Comparison of ENCODE assay signal across 8 mouse cellular contexts in the genomic region with DNA sequence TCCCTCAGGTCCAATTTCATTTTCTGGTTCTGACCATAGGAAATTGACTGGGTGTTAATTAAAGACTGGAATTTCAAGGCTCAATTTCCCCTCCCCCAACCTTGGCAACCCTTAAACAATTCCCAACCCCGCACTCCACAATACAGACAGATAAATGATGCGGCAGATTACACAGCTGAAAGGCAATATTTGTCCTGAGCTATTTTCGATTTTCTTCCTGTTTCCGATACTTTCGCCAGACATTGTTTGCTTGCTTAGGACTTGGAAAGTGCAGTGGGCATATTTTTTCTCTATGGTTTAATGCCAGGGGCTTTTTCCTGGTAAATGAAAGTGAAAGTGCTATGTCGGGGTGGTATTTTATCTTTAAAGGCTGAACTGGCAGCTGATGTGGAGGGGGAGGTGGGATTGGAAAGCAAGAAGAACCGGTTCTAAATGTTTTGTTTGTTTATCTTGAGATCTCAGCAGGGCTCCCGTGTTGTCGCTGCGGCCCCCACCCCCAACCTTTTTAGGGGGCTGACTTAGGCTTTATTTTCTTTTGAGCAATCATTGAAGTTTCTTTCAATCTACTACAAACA. TPM values are rescaled to one million over a fixed set of nuclear protein-coding genes. Genes with fewer than 3 reads are reported as not detected.
DNase-seq lines count a peak whose midpoint lies in the region; ATAC-seq and TF ChIP-seq lines count a peak whose summit lies in the region.

No protein-coding gene starts in this region.

- no peak for ATAC-seq in heart, embryonic 11.5 days (replicated peaks; ENCODE audit: insufficient number of reproducible peaks, low FRiP score, low TSS enrichment)
- ATAC-seq in kidney, embryonic 14.5 days (ENCODE audit: low FRiP score, low TSS enrichment), result no peak
- ATAC-seq in liver, embryonic 16.5 days (ENCODE audit: low read depth), result no peak
- ATAC-seq in neural tube, embryonic 13.5 days (ENCODE audit: low read depth), result no peak

- peaks cover 0 to 6% of the 10 kb centered on the region in 2 experiments; a peak in 2 of 4 replicates for H3K36me3 ChIP-seq in MEL (ENCODE audit: control insufficient read depth in 1 of 2, insufficient read depth in 2 of 2, low read length in 2 of 2)
- no peaks in the 10 kb centered on the region for H3K36me3 ChIP-seq in heart, embryonic 11.5 days (ENCODE audit: control insufficient read depth, insufficient read depth, low read length)
- no peaks in the 10 kb centered on the region for H3K36me3 ChIP-seq in kidney, embryonic 14.5 days (ENCODE audit: control insufficient read depth, insufficient read depth, low read length)
- H3K36me3 ChIP-seq in liver, embryonic 16.5 days (ENCODE audit: control insufficient read depth, insufficient read depth), result no peaks in the 10 kb centered on the region
- H3K36me3 ChIP-seq in neural tube, embryonic 13.5 days, result no peaks in the 10 kb centered on the region

- no peak for TF ChIP-seq POLR2A in MEL (IDR thresholded peaks at IDR 0.05; ENCODE audit: control insufficient read depth in 1 of 2, insufficient read depth in 1 of 2, low read depth in 1 of 2, low read length in 2 of 2, poor library complexity in 1 of 2)

- peak overlapping the region; percentile 82 to 94 for H3K4me3 ChIP-seq in MEL (ENCODE audit: control insufficient read depth in 1 of 2, insufficient read depth in 1 of 2, low read depth in 2 of 2, low read length in 2 of 2)
- H3K4me3 ChIP-seq in heart, embryonic 11.5 days (ENCODE audit: low read depth, low read length), result peak overlapping the region; percentile 67
- H3K4me3 ChIP-seq in kidney, embryonic 14.5 days (ENCODE audit: low read length), result peak overlapping the region; percentile 47
- peak overlapping the region; percentile 69 for H3K4me3 ChIP-seq in liver, embryonic 16.5 days (ENCODE audit: low read depth, low read length)
- peak overlapping the region; percentile 44 for H3K4me3 ChIP-seq in neural tube, embryonic 13.5 days

- H3K9me3 ChIP-seq in MEL (replicated peaks; ENCODE audit: insufficient read depth, low read length), result no peaks in the 10 kb centered on the region
- H3K9me3 ChIP-seq in heart, embryonic 11.5 days (replicated peaks; ENCODE audit: control insufficient read depth, low read length), result no peaks in the 10 kb centered on the region
- H3K9me3 ChIP-seq in kidney, embryonic 14.5 days (ENCODE audit: control insufficient read depth, low read length), result no peaks in the 10 kb centered on the region
- H3K9me3 ChIP-seq in liver, embryonic 16.5 days (replicated peaks; ENCODE audit: control insufficient read depth, low read length), result no peaks in the 10 kb centered on the region
- no peaks in the 10 kb centered on the region for H3K9me3 ChIP-seq in neural tube, embryonic 13.5 days

- H3K9ac ChIP-seq in MEL (ENCODE audit: control insufficient read depth, low read depth, low read length, poor library complexity, severe bottlenecking), result peak overlapping the region; percentile 68
- H3K9ac ChIP-seq in heart, embryonic 11.5 days (ENCODE audit: low read depth, low read length), result peak overlapping the region; percentile 71
- peak overlapping the region; percentile 25 for H3K9ac ChIP-seq in kidney, embryonic 14.5 days (ENCODE audit: low read depth, low read length)
- H3K9ac ChIP-seq in liver, embryonic 16.5 days (ENCODE audit: low read depth, low read length), result peak overlapping the region; percentile 53
- H3K9ac ChIP-seq in neural tube, embryonic 13.5 days, result peak overlapping the region; percentile 61

- DNase-seq in 3T3-L1 (ENCODE audit: low read depth, low spot score), result peak; percentile 68
- peak; percentile 51 for DNase-seq in MEL (ENCODE audit: low read depth, low spot score)
- DNase-seq in embryo, embryonic 11 days, result peak; percentile 34
- no peak for DNase-seq in spleen, adult 12 weeks (ENCODE audit: low spot score)

- H3K4me1 ChIP-seq in MEL (ENCODE audit: control insufficient read depth in 1 of 2, insufficient read depth in 2 of 2, low read length in 2 of 2), result no peaks in the 10 kb centered on the region; a peak in 1 of 4 replicates
- H3K4me1 ChIP-seq in heart, embryonic 11.5 days (ENCODE audit: control insufficient read depth, insufficient read depth, low read length), result peaks cover 2% of the 10 kb centered on the region; the same call in 1 of the 2 replicates
- H3K4me1 ChIP-seq in kidney, embryonic 14.5 days (ENCODE audit: control insufficient read depth, insufficient read depth, low read length), result peaks cover 10% of the 10 kb centered on the region; the same call in 1 of the 2 replicates
- peaks cover 8% of the 10 kb centered on the region for H3K4me1 ChIP-seq in liver, embryonic 16.5 days (ENCODE audit: control insufficient read depth, low read depth, low read length)
- H3K4me1 ChIP-seq in neural tube, embryonic 13.5 days (replicated peaks), result peaks cover 25% of the 10 kb centered on the region

- TF ChIP-seq CTCF in MEL (IDR thresholded peaks at IDR 0.05 in 2 of 3, conservative IDR thresholded peaks at IDR 0.05 in 1 of 3; ENCODE audit: control insufficient read depth in 1 of 3, insufficient read depth in 1 of 3, low read depth in 2 of 3, low read length in 3 of 3, poor library complexity in 1 of 3, severe bottlenecking in 1 of 3), result no peak

- TF ChIP-seq RAD21 in MEL (IDR thresholded peaks at IDR 0.05; ENCODE audit: low read depth, low read length), result no peak

- TF ChIP-seq EP300 in MEL (IDR thresholded peaks at IDR 0.05; ENCODE audit: low read depth in 1 of 2, low read length in 2 of 2), result no peak

- H3K27ac ChIP-seq in MEL (ENCODE audit: control insufficient read depth, low read depth, low read length), result peak overlapping the region; percentile 57
- peak overlapping the region; percentile 93 for H3K27ac ChIP-seq in heart, embryonic 11.5 days (ENCODE audit: low read depth, low read length)
- peak overlapping the region; percentile 60; the same call in 1 of the 2 replicates for H3K27ac ChIP-seq in kidney, embryonic 14.5 days (ENCODE audit: low read depth, low read length)
- peak overlapping the region; percentile 47 for H3K27ac ChIP-seq in liver, embryonic 16.5 days (ENCODE audit: low read length)
- H3K27ac ChIP-seq in neural tube, embryonic 13.5 days (replicated peaks), result peak overlapping the region; percentile 65

- H3K27me3 ChIP-seq in MEL (ENCODE audit: control insufficient read depth in 1 of 2, insufficient read depth in 2 of 2, low read length in 2 of 2), result peaks cover 0 to 8% of the 10 kb centered on the region in 2 experiments; a peak in 2 of 4 replicates
- no peaks in the 10 kb centered on the region for H3K27me3 ChIP-seq in heart, embryonic 11.5 days (ENCODE audit: control insufficient read depth, insufficient read depth, low read length)
- no peaks in the 10 kb centered on the region for H3K27me3 ChIP-seq in kidney, embryonic 14.5 days (ENCODE audit: control insufficient read depth, insufficient read depth, low read length)
- H3K27me3 ChIP-seq in liver, embryonic 16.5 days (ENCODE audit: control insufficient read depth, insufficient read depth, low read depth, low read length), result no peaks in the 10 kb centered on the region
- H3K27me3 ChIP-seq in neural tube, embryonic 13.5 days, result no peaks in the 10 kb centered on the region

- H3K79me2 ChIP-seq in MEL (ENCODE audit: control insufficient read depth, insufficient read depth, low read length, poor library complexity), result no peaks in the 10 kb centered on the region; the same call in 1 of the 2 replicates

- under 1% methylated on average over 10 of the region's 10 CpGs for WGBS in heart, embryonic 11.5 days (ENCODE audit: insufficient replicate concordance)
- WGBS in kidney, embryonic 14.5 days, result under 1% methylated on average over 10 of the region's 10 CpGs
- WGBS in liver, embryonic 16.5 days (ENCODE audit: insufficient replicate concordance), result 0% methylated on average over 10 of the region's 10 CpGs
- under 1% methylated on average over 10 of the region's 10 CpGs for WGBS in neural tube, embryonic 13.5 days

- peak overlapping the region; percentile 75 for H3K4me2 ChIP-seq in heart, embryonic 11.5 days
- H3K4me2 ChIP-seq in kidney, embryonic 14.5 days (replicated peaks; ENCODE audit: low read depth, low read length), result peak overlapping the region; percentile 67
- H3K4me2 ChIP-seq in liver, embryonic 16.5 days (ENCODE audit: low read depth, low read length), result peak overlapping the region; percentile 92
- peak overlapping the region; percentile 69 for H3K4me2 ChIP-seq in neural tube, embryonic 13.5 days

TF ChIP-seq in MEL, 35 proteins besides CTCF, POLR2A, EP300 and RAD21 (continues in another document):
- no peak for TF ChIP-seq TCF12 (IDR thresholded peaks at IDR 0.05; ENCODE audit: low read depth, low read length)
- TF ChIP-seq USF1 (IDR thresholded peaks at IDR 0.05; ENCODE audit: low read depth, low read length), result no peak
- TF ChIP-seq ETS1 (IDR thresholded peaks at IDR 0.05; ENCODE audit: low read depth, low read length), result peak; percentile 92

RNA-seq across cellular contexts. Expression of gene Adamts6, which starts 1.8 kb away (rescaled TPM):
- total RNA-seq in MEL (2012; rRNA removed), result 0.03 and 0.08 TPM in 2 replicates
- polyA plus RNA-seq in MEL (2012; ENCODE audit: insufficient read depth in 1 of 2, insufficient read length in 2 of 2, low read depth in 1 of 2, low replicate concordance in 2 of 2, missing spikeins in 1 of 2), result under 1 TPM in 1 of 2 experiments, not detected in 1; 0.03 TPM
- 6.2 and 7.1 TPM in 2 replicates for polyA plus RNA-seq in heart, embryonic 11.5 days (2014; fragmentation: Nextera tagmentation; extraction: Ambion mirVana)
- 2.8 and 4.8 TPM in 2 replicates for polyA plus RNA-seq in kidney, embryonic 14.5 days (2014; fragmentation: Nextera tagmentation; extraction: Ambion mirVana)
- polyA plus RNA-seq in liver, embryonic 16.5 days (2015; fragmentation: Nextera tagmentation; extraction: Ambion mirVana), result 0.25 and 0.27 TPM in 2 replicates
- 1.0 and 1.6 TPM in 2 replicates for polyA plus RNA-seq in neural tube, embryonic 13.5 days (2015; fragmentation: Nextera tagmentation; extraction: Ambion mirVana)

RNA-seq across cellular contexts. Expression of gene Ppwd1, which starts 57.2 kb away (rescaled TPM):
- total RNA-seq in MEL (2012; rRNA removed), result 16.2 and 17.1 TPM in 2 replicates
- polyA plus RNA-seq in MEL (2012; ENCODE audit: insufficient read depth in 1 of 2, insufficient read length in 2 of 2, low read depth in 1 of 2, low replicate concordance in 2 of 2, missing spikeins in 1 of 2), result 10 to 100 TPM in 1 of 2 experiments, not detected in 1; 16.0 TPM
- polyA plus RNA-seq in heart, embryonic 11.5 days (2014; fragmentation: Nextera tagmentation; extraction: Ambion mirVana), result 9.3 and 11.9 TPM in 2 replicates
- polyA plus RNA-seq in kidney, embryonic 14.5 days (2014; fragmentation: Nextera tagmentation; extraction: Ambion mirVana), result 19.5 and 21.9 TPM in 2 replicates
- 8.4 TPM in 2 replicates for polyA plus RNA-seq in liver, embryonic 16.5 days (2015; fragmentation: Nextera tagmentation; extraction: Ambion mirVana)
- polyA plus RNA-seq in neural tube, embryonic 13.5 days (2015; fragmentation: Nextera tagmentation; extraction: Ambion mirVana), result 7.2 and 7.5 TPM in 2 replicates

RNA-seq across cellular contexts. Expression of gene Cenpk, which starts 57.4 kb away (rescaled TPM):
- 18.5 and 20.3 TPM in 2 replicates for total RNA-seq in MEL (2012; rRNA removed)
- 100 to 1,000 TPM in 1 of 2 experiments, 1 to 10 TPM in 1; 8.9 to 408 TPM for polyA plus RNA-seq in MEL (2012; ENCODE audit: insufficient read depth in 1 of 2, insufficient read length in 2 of 2, low read depth in 1 of 2, low replicate concordance in 2 of 2, missing spikeins in 1 of 2)
- 49.9 and 56.0 TPM in 2 replicates for polyA plus RNA-seq in heart, embryonic 11.5 days (2014; fragmentation: Nextera tagmentation; extraction: Ambion mirVana)
- polyA plus RNA-seq in kidney, embryonic 14.5 days (2014; fragmentation: Nextera tagmentation; extraction: Ambion mirVana), result 80.3 and 123 TPM in 2 replicates
- polyA plus RNA-seq in liver, embryonic 16.5 days (2015; fragmentation: Nextera tagmentation; extraction: Ambion mirVana), result 50.1 and 64.2 TPM in 2 replicates
- polyA plus RNA-seq in neural tube, embryonic 13.5 days (2015; fragmentation: Nextera tagmentation; extraction: Ambion mirVana), result 13.8 and 18.3 TPM in 2 replicates
